Mouse (Mus musculus): ENCODE measurements around the gene Hivep2.

The Hivep2 gene

GRCm38 (mm10) chr10:13965974-13966829 is at the start of gene Hivep2:
Gene Hivep2 (plus strand): TSS chr10:13966075.
- CTCF ChIA-PET, result interaction anchor here (0.6 to 0.7 kb wide), 3 partner anchors 30 to 464 kb away, joined by 3 to 8 read pairs (median 3); no protein-coding TSS in a partner anchor

- CTCF ChIA-PET, result no interaction called here
Measured at GRCm38 (mm10) chr10:13916645-13917342, 49.1 kb upstream of the Hivep2 start.

- CTCF ChIA-PET, result no interaction called here
Measured at GRCm38 (mm10) chr10:13921641-13922385, 44.1 kb upstream of the Hivep2 start.

- CTCF ChIA-PET, result interaction anchor here (0.6 to 1.4 kb wide), 2 partner anchors 65 to 117 kb away, joined by 3 to 4 read pairs; no protein-coding TSS in a partner anchor
Measured at GRCm38 (mm10) chr10:13929306-13929705, 36.6 kb upstream of the Hivep2 start.

- CTCF ChIA-PET, result no interaction called here
Measured at GRCm38 (mm10) chr10:13932147-13932546, 33.7 kb upstream of the Hivep2 start.

GRCm38 (mm10) chr10:13933320-13933719 is 32.6 kb upstream of the Hivep2 start:
- CTCF ChIA-PET, result no interaction called here

GRCm38 (mm10) chr10:13935646-13936045 is 30.2 kb upstream of the Hivep2 start:
- CTCF ChIA-PET, result no interaction called here

- CTCF ChIA-PET, result no interaction called here
Measured at GRCm38 (mm10) chr10:13941406-13941805, 24.5 kb upstream of the Hivep2 start.

GRCm38 (mm10) chr10:13943706-13944105 is 22.2 kb upstream of the Hivep2 start:
- CTCF ChIA-PET, result interaction anchor here (0.6 kb wide), 1 partner anchor 73 kb away, joined by 5 read pairs; no protein-coding TSS in a partner anchor

GRCm38 (mm10) chr10:13946498-13946897 is 19.4 kb upstream of the Hivep2 start:
- CTCF ChIA-PET, result no interaction called here

GRCm38 (mm10) chr10:13962965-13963364 is 2.9 kb upstream of the Hivep2 start:
- CTCF ChIA-PET, result interaction anchor here (1.2 kb wide), 1 partner anchor 35 kb away, joined by 9 read pairs; no protein-coding TSS in a partner anchor

GRCm38 (mm10) chr10:13963908-13964500 is 1.9 kb upstream of the Hivep2 start:
- CTCF ChIA-PET, result interaction anchor here (0.7 to 1.2 kb wide), 2 partner anchors 13 to 34 kb away, joined by 6 to 9 read pairs; no protein-coding TSS in a partner anchor

GRCm38 (mm10) chr10:13964501-13965281 is 1.2 kb upstream of the Hivep2 start:
- CTCF ChIA-PET, result no interaction called here

GRCm38 (mm10) chr10:13965316-13965973 is 430 bp upstream of the Hivep2 start:
- CTCF ChIA-PET, result no interaction called here

GRCm38 (mm10) chr10:13966830-13967450 is 1.1 kb downstream of the Hivep2 start:
- CTCF ChIA-PET, result interaction anchor here (0.6 to 1.1 kb wide), 3 partner anchors 21 to 465 kb away, joined by 3 read pairs; no protein-coding TSS in a partner anchor

- CTCF ChIA-PET, result interaction anchor here (1.1 kb wide), 1 partner anchor 22 kb away, joined by 3 read pairs; no protein-coding TSS in a partner anchor
Measured at GRCm38 (mm10) chr10:13967451-13968233, 1.8 kb downstream of the Hivep2 start.

GRCm38 (mm10) chr10:13968234-13968555 is 2.3 kb downstream of the Hivep2 start:
- CTCF ChIA-PET, result no interaction called here

GRCm38 (mm10) chr10:13968989-13969388 is 3.1 kb downstream of the Hivep2 start:
- CTCF ChIA-PET, result no interaction called here

GRCm38 (mm10) chr10:13970321-13970720 is 4.4 kb downstream of the Hivep2 start:
- CTCF ChIA-PET, result interaction anchor here (0.6 to 0.7 kb wide), 2 partner anchors 42 to 111 kb away, joined by 3 to 7 read pairs; no protein-coding TSS in a partner anchor
